Mouse (Mus musculus): ENCODE results near the gene Mrto4. TPM values are rescaled to one million over a fixed set of nuclear protein-coding genes. Genes with fewer than 3 reads are reported as not detected.

The Mrto4 gene
- polyA plus RNA-seq, 1 experiment from 2014 or later = 123 TPM

- H3K4me3 ChIP-seq (ENCODE audit: low read length) = no peak overlapping the region
- H3K9me3 ChIP-seq (ENCODE audit: low read length) = no peaks in the 10 kb centered on the region
- H3K4me2 ChIP-seq (replicated peaks; ENCODE audit: low read depth, low read length) = no peak overlapping the region
- H3K27ac ChIP-seq (ENCODE audit: low read length) = no peak overlapping the region
- peaks cover 8% of the 10 kb centered on the region; the same call in 1 of the 2 replicates for H3K36me3 ChIP-seq (ENCODE audit: insufficient read depth, low read length)
- no peak for ATAC-seq (ENCODE audit: low FRiP score, low TSS enrichment)
- H3K4me1 ChIP-seq (ENCODE audit: insufficient read depth, low read length) = no peaks in the 10 kb centered on the region
- H3K27me3 ChIP-seq (ENCODE audit: insufficient read depth, low read length) = no peaks in the 10 kb centered on the region
- WGBS = 91% methylated on average over 8 of the region's 8 CpGs
- H3K9ac ChIP-seq (replicated peaks; ENCODE audit: low read length) = no peak overlapping the region
Measured at GRCm38 (mm10) chr4:139301780-139302179, 50.6 kb downstream of the Mrto4 start.

DNA sequence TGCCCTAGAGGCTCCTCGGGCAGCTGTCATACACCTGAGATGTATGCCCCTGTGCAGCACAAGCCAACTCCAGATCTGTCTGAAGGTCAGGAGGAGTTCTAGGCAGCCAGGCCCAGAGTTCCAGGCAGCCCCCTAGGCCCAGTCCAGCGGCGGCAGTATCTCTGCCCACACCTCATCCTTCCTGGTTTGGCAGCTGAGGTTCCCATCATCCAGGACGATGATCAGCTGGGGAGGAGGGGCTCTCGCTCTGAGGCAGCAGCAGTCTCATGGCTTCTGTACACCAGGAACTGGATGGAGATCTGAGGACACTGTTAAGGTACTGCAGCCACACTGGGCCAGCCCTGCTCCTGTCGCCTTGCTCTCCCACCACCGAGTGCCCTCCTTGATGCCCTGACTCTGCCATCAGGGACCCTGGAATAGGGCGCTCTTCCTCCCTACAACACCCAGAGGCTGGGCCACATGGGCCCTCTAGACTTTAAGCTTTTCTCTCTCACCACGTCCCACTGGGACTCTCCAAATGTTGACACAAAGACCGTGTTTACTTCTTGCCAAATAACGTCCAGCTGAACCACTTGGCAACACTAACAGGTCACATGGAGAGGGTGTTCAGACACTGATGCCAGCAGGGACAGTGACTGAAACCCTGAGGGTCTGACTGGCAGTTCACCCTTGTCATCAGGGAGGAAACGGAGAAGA is 53.6 kb downstream of the Mrto4 start:
- no peak overlapping the region for H3K9ac ChIP-seq (replicated peaks; ENCODE audit: low read length)
- ATAC-seq (ENCODE audit: low FRiP score, low TSS enrichment) = no peak
- no peaks in the 10 kb centered on the region for H3K27me3 ChIP-seq (ENCODE audit: insufficient read depth, low read length)

GRCm38 (mm10) chr4:139297566-139297965 is 54.8 kb downstream of the Mrto4 start:
- no peaks in the 10 kb centered on the region for H3K27me3 ChIP-seq (ENCODE audit: insufficient read depth, low read length)
- H3K9me3 ChIP-seq (ENCODE audit: low read length) = no peaks in the 10 kb centered on the region
- no peak for ATAC-seq (ENCODE audit: low FRiP score, low TSS enrichment)
- H3K4me2 ChIP-seq (replicated peaks; ENCODE audit: low read depth, low read length) = no peak overlapping the region
- 86% methylated on average over 4 of the region's 4 CpGs for WGBS
- no peaks in the 10 kb centered on the region for H3K4me1 ChIP-seq (ENCODE audit: insufficient read depth, low read length)
- H3K9ac ChIP-seq (replicated peaks; ENCODE audit: low read length) = no peak overlapping the region
- H3K36me3 ChIP-seq (ENCODE audit: insufficient read depth, low read length) = peaks cover 8% of the 10 kb centered on the region; the same call in 1 of the 2 replicates
- no peak overlapping the region for H3K4me3 ChIP-seq (ENCODE audit: low read length)
- H3K27ac ChIP-seq (ENCODE audit: low read length) = no peak overlapping the region

More for the DNA sequence above, 53.6 kb downstream of the Mrto4 start:
- H3K27ac ChIP-seq (ENCODE audit: low read length) = no peak overlapping the region
- no peaks in the 10 kb centered on the region for H3K4me1 ChIP-seq (ENCODE audit: insufficient read depth, low read length)
- H3K9me3 ChIP-seq (ENCODE audit: low read length) = no peaks in the 10 kb centered on the region
- H3K36me3 ChIP-seq (ENCODE audit: insufficient read depth, low read length) = peaks cover 8% of the 10 kb centered on the region; the same call in 1 of the 2 replicates
- WGBS = 83% methylated on average over 12 of the region's 12 CpGs
- no peak overlapping the region for H3K4me3 ChIP-seq (ENCODE audit: low read length)
- no peak overlapping the region for H3K4me2 ChIP-seq (replicated peaks; ENCODE audit: low read depth, low read length)

Small RNA genes within 50 kb of the gene (microRNA-seq; reads per million reads assigned to microRNA genes)
- gene Gm24245 = 2.8 reads per million, percentile 13 among the genes with 10 or more reads in this experiment
- gene Gm25732 = 1.6 reads per million, percentile 3 among the genes with 10 or more reads in this experiment

Other genes with a start within 250 kb of the Mrto4 start
- 470 and 478 TPM in 2 replicates for gene Minos1, start 221.5 kb downstream of the Mrto4 start, polyA plus RNA-seq (2015; fragmentation: Nextera tagmentation; extraction: Ambion mirVana)
- gene Capzb, start 159.7 kb downstream of the Mrto4 start, polyA plus RNA-seq (2015; fragmentation: Nextera tagmentation; extraction: Ambion mirVana) = 405 and 415 TPM in 2 replicates
- gene Pqlc2, start 41.9 kb downstream of the Mrto4 start, polyA plus RNA-seq (2015; fragmentation: Nextera tagmentation; extraction: Ambion mirVana) = 16.9 and 17.6 TPM in 2 replicates
- 201 and 210 TPM in 2 replicates for gene Akr7a5, start 41.8 kb downstream of the Mrto4 start, polyA plus RNA-seq (2015; fragmentation: Nextera tagmentation; extraction: Ambion mirVana)
- 27.6 and 32.7 TPM in 2 replicates for gene Emc1, start within 50 bp of the Mrto4 start, polyA plus RNA-seq (2015; fragmentation: Nextera tagmentation; extraction: Ambion mirVana)
- gene Ubr4, start within 50 bp of the Mrto4 start, polyA plus RNA-seq (2015; fragmentation: Nextera tagmentation; extraction: Ambion mirVana) = 72.2 and 73.6 TPM in 2 replicates
- 3.2 and 3.7 TPM in 2 replicates for gene Iffo2, start 178.0 kb upstream of the Mrto4 start, polyA plus RNA-seq (2015; fragmentation: Nextera tagmentation; extraction: Ambion mirVana)